Comparison of ENCODE assay signal across 8 mouse cellular contexts in the genomic region with DNA sequence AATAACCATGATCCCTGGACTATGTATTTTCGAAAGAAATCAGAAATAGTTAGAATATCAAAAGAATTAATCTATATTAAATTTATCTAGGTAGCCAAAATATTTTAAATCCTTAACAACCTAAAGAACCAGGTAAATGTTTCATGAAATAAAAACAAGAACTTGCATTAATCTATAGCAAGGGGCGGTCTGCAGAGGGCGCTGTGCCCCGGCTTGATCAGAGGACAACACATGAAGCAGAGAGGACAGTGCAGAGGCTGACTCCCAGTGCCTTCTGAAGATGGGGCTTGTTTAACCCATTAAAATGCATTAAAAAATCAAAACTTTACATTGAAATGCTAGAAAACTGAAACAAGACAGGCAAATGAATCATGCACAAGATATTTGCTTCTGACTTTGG.
A peak's percentile ranks its signal among the peaks of the same experiment; 100 is the strongest.
DNase-seq lines count a peak whose midpoint lies in the region; ATAC-seq and TF ChIP-seq lines count a peak whose summit lies in the region.

No protein-coding gene starts in this region.

- WGBS in heart, embryonic 12.5 days: 29% methylated on average over 4 of the region's 4 CpGs
- WGBS in midbrain, embryonic 16.5 days: 37% methylated on average over 4 of the region's 4 CpGs
- WGBS in midbrain, embryonic 15.5 days: 36% methylated on average over 4 of the region's 4 CpGs

- H3K9ac ChIP-seq in heart, embryonic 12.5 days: no peak overlapping the region
- no peak overlapping the region for H3K9ac ChIP-seq in midbrain, embryonic 16.5 days (ENCODE audit: low read depth, low read length)
- no peak overlapping the region for H3K9ac ChIP-seq in midbrain, embryonic 15.5 days

- H3K4me3 ChIP-seq in heart, embryonic 12.5 days: no peak overlapping the region
- H3K4me3 ChIP-seq in testis, adult 2 months (ENCODE audit: control insufficient read depth, low read depth, low read length): no peak overlapping the region
- no peak overlapping the region for H3K4me3 ChIP-seq in midbrain, embryonic 16.5 days (ENCODE audit: low read depth, low read length)
- H3K4me3 ChIP-seq in midbrain, embryonic 15.5 days: no peak overlapping the region

- ATAC-seq in heart, embryonic 12.5 days (ENCODE audit: insufficient number of reproducible peaks, low FRiP score): no peak
- no peak for ATAC-seq in midbrain, embryonic 16.5 days
- ATAC-seq in midbrain, embryonic 15.5 days (replicated peaks): no peak

- no peaks in the 10 kb centered on the region for H3K4me1 ChIP-seq in heart, embryonic 12.5 days (replicated peaks)
- H3K4me1 ChIP-seq in testis, adult 2 months (ENCODE audit: control insufficient read depth, insufficient read depth, low read length): no peaks in the 10 kb centered on the region
- no peaks in the 10 kb centered on the region for H3K4me1 ChIP-seq in midbrain, embryonic 16.5 days (ENCODE audit: control insufficient read depth, insufficient read depth, low read length)
- H3K4me1 ChIP-seq in midbrain, embryonic 15.5 days: no peaks in the 10 kb centered on the region

- no peak overlapping the region for H3K4me2 ChIP-seq in heart, embryonic 12.5 days
- H3K4me2 ChIP-seq in midbrain, embryonic 16.5 days (ENCODE audit: low read length): no peak overlapping the region
- no peak overlapping the region for H3K4me2 ChIP-seq in midbrain, embryonic 15.5 days

- no peak for TF ChIP-seq POLR2A in testis, adult 2 months (IDR thresholded peaks at IDR 0.05; ENCODE audit: control insufficient read depth, low read depth, low read length)

- H3K27ac ChIP-seq in heart, embryonic 12.5 days (ENCODE audit: poor library complexity, severe bottlenecking): no peak overlapping the region
- H3K27ac ChIP-seq in testis, adult 2 months (ENCODE audit: control insufficient read depth, insufficient read depth, low read depth, low read length): no peak overlapping the region
- H3K27ac ChIP-seq in midbrain, embryonic 16.5 days (ENCODE audit: low read length): no peak overlapping the region
- H3K27ac ChIP-seq in midbrain, embryonic 15.5 days: no peak overlapping the region

- peaks cover 20% of the 10 kb centered on the region for H3K36me3 ChIP-seq in heart, embryonic 12.5 days
- H3K36me3 ChIP-seq in testis, adult 2 months (ENCODE audit: control insufficient read depth, insufficient read depth, low read length): no peaks in the 10 kb centered on the region
- no peaks in the 10 kb centered on the region for H3K36me3 ChIP-seq in midbrain, embryonic 16.5 days (ENCODE audit: control insufficient read depth, insufficient read depth, low read length)
- H3K36me3 ChIP-seq in midbrain, embryonic 15.5 days (replicated peaks): no peaks in the 10 kb centered on the region

- H3K27me3 ChIP-seq in heart, embryonic 12.5 days (replicated peaks): no peaks in the 10 kb centered on the region
- no peaks in the 10 kb centered on the region for H3K27me3 ChIP-seq in testis, adult 2 months (ENCODE audit: control insufficient read depth, insufficient read depth, low read length)
- no peaks in the 10 kb centered on the region for H3K27me3 ChIP-seq in midbrain, embryonic 16.5 days (ENCODE audit: control insufficient read depth, insufficient read depth, low read depth, low read length)
- no peaks in the 10 kb centered on the region for H3K27me3 ChIP-seq in midbrain, embryonic 15.5 days (replicated peaks)

- DNase-seq in heart, postnatal 4 days: peak; percentile 46
- no peak for DNase-seq in testis, postnatal 14 days (ENCODE audit: low spot score)
- peak; percentile 18 for DNase-seq in kidney, postnatal 14 days
- DNase-seq in thymus, postnatal 10 days (ENCODE audit: low spot score in 2 of 2): no peak

- no peaks in the 10 kb centered on the region for H3K9me3 ChIP-seq in heart, embryonic 12.5 days (replicated peaks)
- H3K9me3 ChIP-seq in midbrain, embryonic 16.5 days (replicated peaks; ENCODE audit: control insufficient read depth, low read length, poor library complexity, severe bottlenecking): no peaks in the 10 kb centered on the region
- H3K9me3 ChIP-seq in midbrain, embryonic 15.5 days: no peaks in the 10 kb centered on the region

- TF ChIP-seq CTCF in testis, adult 2 months (IDR thresholded peaks at IDR 0.05; ENCODE audit: control insufficient read depth, insufficient read depth, insufficient replicate concordance, low read depth, low read length): peak; percentile 42; the same call in 1 of the 2 replicates

Comparison
In these comparisons a context has a peak if more than half of its experiments do, and no peak if none do; other contexts are left out.
1. DNase-seq: peak in heart, postnatal 4 days (single experiment) and kidney, postnatal 14 days (single experiment); none in testis, postnatal 14 days (single experiment) and thymus, postnatal 10 days (0 of 2).